Mouse (Mus musculus) forebrain, postnatal 0 days (tissue): ENCODE measurements at regions not wholly inside any gene's neighbourhood (a gene's known extent, or its start where the extent isn't known, plus 50 kb on each side); places are given as distances from the start of the nearest gene placed in this dataset.

ENCODE experiments used
- ATAC-seq: fragments of 200-750 bp; cut with Nextera tagmentation; 2 replicates; pipeline ENCODE4 v1.8.0; 2017; ENCODE audit warnings: mild to moderate bottlenecking, moderate library complexity
- DNase-seq: peaks from one replicate; pipeline ENCODE4 v3.0.0-alpha.2; 2015
- H3K27ac ChIP-seq: fragments of 300-500 bp; sonication (generic); 2 replicates; pipeline ENCODE4 v1.5.1; 2014; ENCODE audit warnings: low read depth, mild to moderate bottlenecking, antibody characterized with exemption, low read length, moderate library complexity, mixed read lengths
- H3K27me3 ChIP-seq: fragments of 300-500 bp; sonication (generic); 2 replicates; pipeline ENCODE4 v1.6.1; 2014; ENCODE audit warnings: mild to moderate bottlenecking, low read length, mixed read lengths; ENCODE audit not compliant: insufficient read depth
- H3K36me3 ChIP-seq: fragments of 300-500 bp; sonication (generic); 2 replicates; pipeline ENCODE4 v1.6.1; 2014; ENCODE audit warnings: mild to moderate bottlenecking, moderate library complexity; ENCODE audit not compliant: insufficient read depth
- H3K4me1 ChIP-seq: fragments of 300-500 bp; sonication (generic); 2 replicates; pipeline ENCODE4 v1.6.1; 2014; ENCODE audit warnings: antibody characterized with exemption; ENCODE audit not compliant: insufficient read depth
- H3K4me2 ChIP-seq: fragments of 300-500 bp; sonication (generic); 2 replicates; pipeline ENCODE4 v1.6.1; 2014; ENCODE audit warnings: low read depth, mild to moderate bottlenecking, moderate library complexity
- H3K4me3 ChIP-seq: fragments of 300-500 bp; sonication (generic); 2 replicates; pipeline ENCODE4 v1.5.1; 2014; ENCODE audit warnings: low read depth, low read length, mixed read lengths
- H3K9ac ChIP-seq: fragments of 300-500 bp; sonication (generic); 2 replicates; pipeline ENCODE4 v1.6.1; 2014; ENCODE audit warnings: mild to moderate bottlenecking
- H3K9me3 ChIP-seq: fragments of 300-500 bp; sonication (generic); 2 replicates; pipeline ENCODE4 v1.6.1; 2016; ENCODE audit warnings: low read length
- CTCF ChIP-seq: sonication (generic); IDR thresholded peaks from 2 replicates; pipeline ENCODE4 v1.5.1; 2016; ENCODE audit warnings: antibody characterized with exemption, control low read depth, low read depth
- WGBS: fragments of 180-500 bp; shearing (Covaris S2); extraction: QIAGEN DNeasy Blood & Tissue Kit; methylation state at CpG from one replicate; pipeline ENCODE4 v1.1.7; 2014; 5-methylcytosine and 5-hydroxymethylcytosine counted together

- Histone ChIP-seq H3K9me3 (no peaks in the 10 kb centered on the region), H3K4me3 (no peak overlapping the region), H3K27ac (no peak overlapping the region), H3K27me3 (no peaks in the 10 kb centered on the region), H3K9ac (no peak overlapping the region), H3K4me2 (no peak overlapping the region), H3K4me1 (no peaks in the 10 kb centered on the region), H3K36me3 (no peaks in the 10 kb centered on the region)
- TF ChIP-seq CTCF, result no peak
- WGBS, result 65% methylated on average over 15 of the region's 16 CpGs
- ATAC-seq, result no peak
- DNase-seq, result no peak
These were observed 267.5 kb downstream of the Agtpbp1 start for GRCm38 (mm10) chr13:59317458-59318005.

DNA sequence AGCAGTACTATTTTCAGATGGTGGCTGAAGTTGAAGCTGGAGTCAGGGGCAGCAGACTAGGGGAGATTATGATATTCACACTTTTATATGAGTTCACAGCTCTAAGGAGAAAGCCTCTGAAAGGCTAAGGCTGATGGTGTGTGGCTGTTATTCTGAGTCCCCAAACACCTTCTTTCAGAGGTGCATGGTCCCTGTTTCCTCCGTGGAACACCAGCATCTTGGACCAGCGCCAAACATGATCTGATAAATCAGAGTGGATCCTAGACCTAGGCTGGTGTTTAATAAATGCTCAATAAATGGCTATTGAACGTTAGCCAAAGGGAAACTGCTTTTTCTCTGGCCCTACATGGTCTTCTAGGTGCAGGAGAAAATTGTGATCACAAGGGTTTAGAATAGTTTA, 269.2 kb downstream of the Agtpbp1 start:
- H3K4me3 ChIP-seq, result no peak overlapping the region
- WGBS, result 55% methylated on average over 3 of the region's 3 CpGs

DNA sequence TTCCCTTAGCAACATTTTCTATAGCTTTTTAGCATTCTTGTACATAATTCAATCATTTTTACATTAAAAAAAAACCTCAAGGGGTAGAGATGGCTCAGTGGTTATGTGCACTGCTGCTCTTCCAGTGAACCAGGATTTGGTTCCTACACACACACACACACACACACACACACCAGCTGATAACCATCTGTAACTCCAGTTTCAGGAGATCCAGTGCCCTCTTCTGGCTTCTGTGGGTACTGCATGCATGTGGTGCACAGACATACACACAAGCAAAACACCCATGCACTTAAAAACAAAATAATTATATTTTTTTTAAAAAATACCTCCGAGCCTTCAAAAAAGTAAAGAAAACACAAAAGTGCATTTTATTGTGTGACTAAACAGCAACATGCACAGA, 270.6 kb downstream of the Agtpbp1 start:
- Histone ChIP-seq H3K9ac (no peak overlapping the region), H3K36me3 (no peaks in the 10 kb centered on the region), H3K27me3 (no peaks in the 10 kb centered on the region), H3K9me3 (no peaks in the 10 kb centered on the region), H3K4me1 (no peaks in the 10 kb centered on the region), H3K4me2 (no peak overlapping the region), H3K4me3 (no peak overlapping the region), H3K27ac (no peak overlapping the region)
- 51% methylated on average over 1 of the region's 1 CpGs for WGBS
- ATAC-seq (no peak), DNase-seq (peak; percentile 73)
- peak; percentile 84 for TF ChIP-seq CTCF

More for the DNA sequence above, 269.2 kb downstream of the Agtpbp1 start:
- no peaks in the 10 kb centered on the region for H3K36me3 ChIP-seq
- no peak overlapping the region for H3K4me2 ChIP-seq
- no peak for ATAC-seq
- no peak overlapping the region for H3K9ac ChIP-seq
- no peaks in the 10 kb centered on the region for H3K4me1 ChIP-seq
- TF ChIP-seq CTCF, result no peak
- H3K27me3 ChIP-seq, result no peaks in the 10 kb centered on the region
- no peak overlapping the region for H3K27ac ChIP-seq
- no peaks in the 10 kb centered on the region for H3K9me3 ChIP-seq
- DNase-seq, result no peak

DNA sequence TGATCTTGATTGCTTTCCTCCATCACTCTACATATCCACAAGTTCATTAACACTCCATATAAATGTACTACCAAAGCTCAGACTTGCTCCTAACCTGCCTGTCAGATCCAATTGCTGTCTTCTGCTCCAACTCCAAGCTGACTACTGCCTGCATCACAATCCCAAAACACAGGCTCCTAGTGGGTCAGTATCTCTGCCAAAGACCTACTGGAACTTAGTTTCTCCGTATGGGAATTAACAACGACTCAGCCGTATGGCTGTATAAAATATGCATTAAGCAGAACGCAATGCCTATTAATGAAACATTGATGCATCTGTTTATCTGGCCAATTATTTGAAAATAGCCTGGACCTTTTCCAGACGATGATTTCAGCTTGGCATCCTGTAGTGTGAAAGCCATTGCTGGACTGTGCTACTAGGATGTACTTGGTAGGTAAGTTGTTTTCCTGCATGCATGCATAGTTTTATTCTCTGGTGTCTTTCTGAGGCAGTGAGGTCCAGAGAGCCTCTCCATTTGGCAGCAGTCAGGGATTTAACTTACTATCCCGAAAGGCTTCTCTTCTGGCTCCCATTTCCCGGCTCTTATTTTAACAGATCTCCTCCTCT, 271.2 kb downstream of the Agtpbp1 start:
- ATAC-seq (no peak), DNase-seq (peak; percentile 24)
- no peaks in the 10 kb centered on the region for H3K9me3 ChIP-seq
- H3K27me3 ChIP-seq, result no peaks in the 10 kb centered on the region
- H3K9ac ChIP-seq, result no peak overlapping the region
- H3K36me3 ChIP-seq, result no peaks in the 10 kb centered on the region
- no peak for TF ChIP-seq CTCF
- no peaks in the 10 kb centered on the region for H3K4me1 ChIP-seq
- H3K4me2 ChIP-seq, result no peak overlapping the region
- H3K27ac ChIP-seq, result no peak overlapping the region
- 54% methylated on average over 7 of the region's 7 CpGs for WGBS
- H3K4me3 ChIP-seq, result no peak overlapping the region

DNA sequence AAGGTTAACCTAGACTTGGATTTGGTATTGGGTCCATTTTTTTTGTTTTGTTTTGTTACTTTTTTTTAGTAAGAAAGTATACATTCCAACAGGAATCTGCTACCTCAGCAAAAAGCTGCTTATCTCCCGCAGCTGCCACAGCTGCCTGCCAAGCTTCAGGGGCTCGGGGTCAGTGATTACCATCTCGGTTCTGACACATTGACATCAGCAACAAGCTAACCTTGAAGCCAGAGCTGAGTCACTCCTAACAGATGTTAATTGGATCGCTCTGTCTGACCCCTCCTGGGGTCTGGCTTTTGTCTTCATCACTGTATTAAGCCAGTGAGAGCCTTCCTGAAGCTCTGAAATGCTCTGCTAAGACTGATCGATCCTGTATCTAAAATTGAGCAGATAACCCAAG, 292.1 kb downstream of the Agtpbp1 start:
- no peak for DNase-seq
- Histone ChIP-seq H3K9ac (no peak overlapping the region), H3K36me3 (no peaks in the 10 kb centered on the region), H3K4me2 (no peak overlapping the region), H3K9me3 (no peaks in the 10 kb centered on the region), H3K27ac (no peak overlapping the region), H3K4me1 (no peaks in the 10 kb centered on the region), H3K27me3 (no peaks in the 10 kb centered on the region), H3K4me3 (no peak overlapping the region)
- no peak for TF ChIP-seq CTCF
- 10% methylated on average over 5 of the region's 5 CpGs for WGBS
- ATAC-seq, result no peak

- no peaks in the 10 kb centered on the region for H3K27me3 ChIP-seq
- 70% methylated on average over 11 of the region's 11 CpGs for WGBS
- DNase-seq (peak; percentile 59), ATAC-seq (peak; percentile 76)
- no peaks in the 10 kb centered on the region for H3K4me1 ChIP-seq
- no peak overlapping the region for H3K9ac ChIP-seq
- no peak overlapping the region for H3K27ac ChIP-seq
- TF ChIP-seq CTCF, result peak; percentile 75
- H3K9me3 ChIP-seq, result no peaks in the 10 kb centered on the region
- no peaks in the 10 kb centered on the region for H3K36me3 ChIP-seq
- no peak overlapping the region for H3K4me2 ChIP-seq
- H3K4me3 ChIP-seq, result no peak overlapping the region
These were observed 295.9 kb downstream of the Agtpbp1 start for GRCm38 (mm10) chr13:59289127-59289526.

- DNase-seq (no peak), ATAC-seq (no peak)
- no peak overlapping the region for H3K4me3 ChIP-seq
- H3K36me3 ChIP-seq, result no peaks in the 10 kb centered on the region
- WGBS, result 82% methylated on average over 5 of the region's 5 CpGs
- no peaks in the 10 kb centered on the region for H3K4me1 ChIP-seq
- no peaks in the 10 kb centered on the region for H3K9me3 ChIP-seq
- H3K27me3 ChIP-seq, result no peaks in the 10 kb centered on the region
- TF ChIP-seq CTCF, result peak; percentile 33; the same call in 1 of the 2 replicates
- H3K9ac ChIP-seq, result no peak overlapping the region
- H3K27ac ChIP-seq, result no peak overlapping the region
- no peak overlapping the region for H3K4me2 ChIP-seq
These were observed 303.8 kb downstream of the Agtpbp1 start for GRCm38 (mm10) chr13:59281199-59281598.
